ENCODE assay signal across 8 mouse cellular contexts in the genomic region with DNA sequence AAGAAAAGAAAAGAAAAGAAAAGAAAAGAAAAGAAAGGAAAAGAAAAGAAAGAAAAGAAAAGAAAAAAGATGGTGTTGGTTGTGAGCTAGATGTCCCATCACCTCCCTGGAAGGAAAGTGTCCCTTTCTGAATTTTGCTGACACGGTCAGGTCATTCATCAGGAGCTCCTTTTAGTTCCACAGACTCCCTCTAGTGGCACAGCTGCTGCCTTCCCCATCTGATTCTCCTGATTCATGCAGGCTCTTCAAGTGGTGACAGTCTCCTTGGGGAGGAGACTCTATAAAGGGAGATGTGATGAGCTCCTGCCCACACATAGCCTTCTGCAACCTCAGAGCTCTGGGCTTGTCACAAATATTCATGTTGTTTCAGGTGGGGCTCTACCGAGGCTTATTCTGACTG.
A peak's percentile ranks its signal among the peaks of the same experiment; 100 is the strongest.
DNase-seq lines count a peak whose midpoint lies in the region; ATAC-seq and TF ChIP-seq lines count a peak whose summit lies in the region.
"Not testable (repeated sequence)": the region's sequence is repeated elsewhere in the genome, so short reads cannot be mapped to it uniquely, and the experiment has no call there.

No protein-coding gene starts in this region.

- intact Hi-C loops in left cerebral cortex, adult 2 months (cut with DNase I), result not testable (repeated sequence)

- H3K27me3 ChIP-seq in splenic B cell, adult 2 months (ENCODE audit: control insufficient read depth, insufficient read depth, low read length, poor library complexity, severe bottlenecking), result not testable (repeated sequence)

- TF ChIP-seq CTCF in left cerebral cortex, adult 2 months (IDR thresholded peaks at IDR 0.05), result peak; percentile 41

- peak; percentile 51 for DNase-seq in 416B (ENCODE audit: low read depth)
- peak; percentile 6 to 40 for DNase-seq in adrenal gland, adult (ENCODE audit: inconsistent age in 2 of 2, low spot score in 1 of 2)
- DNase-seq in heart, adult 18-20 months, result peak; percentile 5 to 25
- DNase-seq in kidney, adult 9 months, result peak; percentile 29
- DNase-seq in left cerebral cortex, adult 2 months (ENCODE audit: extremely low spot score in 1 of 2, low spot score in 2 of 2), result peak; percentile 25 to 31
- peak; percentile 21 for DNase-seq in splenic B cell, adult 2 months (ENCODE audit: low read depth, low spot score)

- H3K4me3 ChIP-seq in left cerebral cortex, adult 2 months, result not testable (repeated sequence)

- not testable (repeated sequence) for H3K36me3 ChIP-seq in splenic B cell, adult 2 months (ENCODE audit: control insufficient read depth, insufficient read depth, low read length, poor library complexity, severe bottlenecking)

- peak; percentile 69 for ATAC-seq in common myeloid progenitor, adult 5-6 weeks (replicated peaks; ENCODE audit: low read depth, poor library complexity, severe bottlenecking)
- ATAC-seq in megakaryocyte-erythroid progenitor cell, adult 5-6 weeks (replicated peaks; ENCODE audit: low FRiP score, low TSS enrichment, poor library complexity, severe bottlenecking), result 0 out of 2 replicates have a peak, but pooled peaks have one; percentile 59

- not testable (repeated sequence) for H3K27ac ChIP-seq in left cerebral cortex, adult 2 months
